Mouse (Mus musculus): ENCODE results near the gene Aff1.
A peak's percentile ranks its signal among the peaks of the same experiment; 100 is the strongest.

The Aff1 gene

GRCm38 (mm10) chr5:103691624-103692530, at the start of gene Aff1:
TSS of gene Aff1 (plus strand) at chr5:103692374.
- peak; percentile 82 for DNase-seq (ENCODE audit: low spot score)

GRCm38 (mm10) chr5:103644167-103644566, 48.0 kb upstream of the Aff1 start:
- no peak for DNase-seq (ENCODE audit: low spot score)

GRCm38 (mm10) chr5:103647320-103647719, 44.9 kb upstream of the Aff1 start:
- no peak for DNase-seq (ENCODE audit: low spot score)

GRCm38 (mm10) chr5:103654225-103654624, 37.9 kb upstream of the Aff1 start:
- DNase-seq (ENCODE audit: low spot score): peak; percentile 81

GRCm38 (mm10) chr5:103654780-103655179, 37.4 kb upstream of the Aff1 start:
- no peak for DNase-seq (ENCODE audit: low spot score)

GRCm38 (mm10) chr5:103655346-103656118, 36.6 kb upstream of the Aff1 start, which contains the start of gene 1700016H13Rik:
TSS of gene 1700016H13Rik (minus strand) at chr5:103656010.
- peak; percentile 83 for DNase-seq (ENCODE audit: low spot score)

GRCm38 (mm10) chr5:103658921-103659320, 33.3 kb upstream of the Aff1 start:
- DNase-seq (ENCODE audit: low spot score): peak; percentile 47

GRCm38 (mm10) chr5:103659571-103659970, 32.6 kb upstream of the Aff1 start:
- DNase-seq (ENCODE audit: low spot score): peak; percentile 89

- no peak for DNase-seq (ENCODE audit: low spot score)
These were observed 27.2 kb upstream of the Aff1 start for GRCm38 (mm10) chr5:103664932-103665331.

- DNase-seq (ENCODE audit: low spot score): no peak
These were observed 26.3 kb upstream of the Aff1 start for GRCm38 (mm10) chr5:103665876-103666275.

- DNase-seq (ENCODE audit: low spot score): no peak
These were observed 20.3 kb upstream of the Aff1 start for GRCm38 (mm10) chr5:103671858-103672257.

GRCm38 (mm10) chr5:103673611-103674010, 18.6 kb upstream of the Aff1 start:
- no peak for DNase-seq (ENCODE audit: low spot score)

GRCm38 (mm10) chr5:103674482-103674881, 17.7 kb upstream of the Aff1 start:
- peak; percentile 42 for DNase-seq (ENCODE audit: low spot score)

GRCm38 (mm10) chr5:103676289-103676881, 15.8 kb upstream of the Aff1 start:
- DNase-seq (ENCODE audit: low spot score): no peak

- no peak for DNase-seq (ENCODE audit: low spot score)
These were observed 14.3 kb upstream of the Aff1 start for GRCm38 (mm10) chr5:103677894-103678293.

- DNase-seq (ENCODE audit: low spot score): no peak
These were observed 13.2 kb upstream of the Aff1 start for GRCm38 (mm10) chr5:103678974-103679373.

GRCm38 (mm10) chr5:103680381-103680780, 11.8 kb upstream of the Aff1 start:
- peak; percentile 91 for DNase-seq (ENCODE audit: low spot score)

- no peak for DNase-seq (ENCODE audit: low spot score)
These were observed 10.3 kb upstream of the Aff1 start for GRCm38 (mm10) chr5:103681824-103682223.

GRCm38 (mm10) chr5:103689645-103690044, 2.5 kb upstream of the Aff1 start:
- DNase-seq (ENCODE audit: low spot score): no peak

GRCm38 (mm10) chr5:103690190-103690589, 2.0 kb upstream of the Aff1 start:
- DNase-seq (ENCODE audit: low spot score): no peak

GRCm38 (mm10) chr5:103691171-103691570, 1.0 kb upstream of the Aff1 start:
- DNase-seq (ENCODE audit: low spot score): no peak

GRCm38 (mm10) chr5:103692531-103693040, 412 bp downstream of the Aff1 start:
- peak; percentile 33 for DNase-seq (ENCODE audit: low spot score)

Measured in embryo, embryonic 10.5 days (tissue).